11 mouse cellular contexts compared by ENCODE assay signal in the genomic region with DNA sequence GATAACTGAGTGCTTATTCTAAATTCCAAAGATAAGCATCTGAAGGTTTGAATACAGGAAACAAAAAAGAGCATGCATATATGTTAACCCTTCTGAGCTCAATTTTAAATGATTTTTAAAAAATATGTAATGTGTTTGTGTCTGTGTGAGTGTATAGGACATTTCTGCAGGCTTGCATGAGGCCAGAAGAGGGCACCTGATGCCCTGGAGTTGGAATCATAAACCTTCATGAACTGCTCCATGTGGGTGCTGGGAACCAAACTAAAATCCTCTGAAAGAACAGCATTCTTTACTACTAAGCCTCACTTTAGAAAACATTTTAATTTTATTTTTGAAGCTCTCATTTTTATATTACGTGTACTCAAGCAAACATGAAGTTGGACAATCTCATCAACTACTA. TPM values are rescaled to one million over a fixed set of nuclear protein-coding genes. Genes with fewer than 3 reads are reported as not detected.
DNase-seq lines count a peak whose midpoint lies in the region; ATAC-seq and TF ChIP-seq lines count a peak whose summit lies in the region.
"Had no signal": no experiment of that assay in that cellular context is flagged by ENCODE, and none has a peak within 500 bp of the region (broad histone marks: within the 10 kb centered on the region; RNA-seq: fewer than 3 reads in every experiment).

No protein-coding gene starts in this region.

- peak overlapping the region; percentile 27; the same call in 1 of the 2 replicates for H3K4me2 ChIP-seq in lung, embryonic 15.5 days
- H3K4me2 ChIP-seq in stomach, embryonic 16.5 days (ENCODE audit: low read depth, low read length) = peak overlapping the region; percentile 11; the same call in 1 of the 2 replicates

- 75% methylated on average over 1 of the region's 1 CpGs for WGBS in heart, adult 2 months
- WGBS in lung, embryonic 15.5 days = 94% methylated on average over 1 of the region's 1 CpGs
- 88% methylated on average over 1 of the region's 1 CpGs for WGBS in stomach, embryonic 16.5 days

- peaks cover 8% of the 10 kb centered on the region for H3K4me1 ChIP-seq in heart, adult 2 months (ENCODE audit: control insufficient read depth, insufficient read depth, low read length)
- peaks cover 15% of the 10 kb centered on the region for H3K4me1 ChIP-seq in lung, embryonic 15.5 days
- peaks cover 22% of the 10 kb centered on the region; the same call in 1 of the 2 replicates for H3K4me1 ChIP-seq in stomach, embryonic 16.5 days (ENCODE audit: control insufficient read depth, insufficient read depth, low read length)

- intact Hi-C loops in heart, adult 2 months (cut with DNase I) = loop anchor here (10.0 kb wide), 1 partner anchor 53 kb away; no protein-coding TSS in a partner anchor
- intact Hi-C loops in heart, postnatal 25 days (cut with DNase I) = no loop called here

- ATAC-seq in lung, embryonic 15.5 days (ENCODE audit: borderline replicate concordance, extremely low read depth, low FRiP score, low TSS enrichment) = no peak
- no peak for ATAC-seq in stomach, embryonic 16.5 days (ENCODE audit: insufficient read depth, low FRiP score)
- ATAC-seq in frontal cortex, adult (ENCODE audit: low TSS enrichment) = no peak
- ATAC-seq: inflammation-experienced regulatory T-cells, adult 6 months had no signal

- H3K27me3 ChIP-seq in heart, adult 2 months (ENCODE audit: control insufficient read depth, insufficient read depth, low read length) = no peaks in the 10 kb centered on the region
- H3K27me3 ChIP-seq in lung, embryonic 15.5 days = no peaks in the 10 kb centered on the region
- H3K27me3 ChIP-seq in stomach, embryonic 16.5 days (ENCODE audit: control insufficient read depth, insufficient read depth, low read length) = no peaks in the 10 kb centered on the region; the same call in 1 of the 2 replicates

- DNase-seq in heart, adult 2 months = no peak
- DNase-seq in heart, postnatal 25 days (ENCODE audit: low spot score) = no peak
- DNase-seq in lung, postnatal 36 days = no peak
- peak; percentile 39 for DNase-seq in induced T-regulatory cell, adult 2 months (ENCODE audit: low read depth)
- no peak for DNase-seq in adrenal gland, postnatal 10 days
- DNase-seq: cerebellum, adult 11 months had no signal

- H3K9me3 ChIP-seq in lung, embryonic 15.5 days = no peaks in the 10 kb centered on the region
- no peaks in the 10 kb centered on the region for H3K9me3 ChIP-seq in stomach, embryonic 16.5 days (replicated peaks; ENCODE audit: control insufficient read depth, low read length)

- no peaks in the 10 kb centered on the region for H3K79me2 ChIP-seq in heart, adult 2 months (replicated peaks; ENCODE audit: control insufficient read depth, insufficient read depth, low read length)

- no peak for TF ChIP-seq EP300 in heart, adult 2 months (IDR thresholded peaks at IDR 0.05; ENCODE audit: insufficient read depth, low read depth, low read length)

- TF ChIP-seq POLR2A in heart, adult 2 months (IDR thresholded peaks at IDR 0.05; ENCODE audit: insufficient read depth, low read depth, low read length) = 0 out of 2 replicates have a peak, but pooled peaks have one; percentile 16

- no peak overlapping the region; the same call in 1 of the 2 replicates for H3K27ac ChIP-seq in heart, adult 2 months
- no peak overlapping the region for H3K27ac ChIP-seq in lung, embryonic 15.5 days
- H3K27ac ChIP-seq in stomach, embryonic 16.5 days (ENCODE audit: low read length) = no peak overlapping the region

- peak overlapping the region; percentile 88 for H3K4me3 ChIP-seq in heart, adult 2 months
- H3K4me3 ChIP-seq in lung, embryonic 15.5 days = 0 out of 2 replicates have a peak overlapping the region, but pooled peaks have one; percentile 15
- H3K4me3 ChIP-seq in stomach, embryonic 16.5 days (replicated peaks; ENCODE audit: low read length) = no peak overlapping the region
- H3K4me3 ChIP-seq: erythroblast, embryonic 14.5 days had no signal

- no peak overlapping the region for H3K9ac ChIP-seq in heart, adult 2 months (ENCODE audit: low read depth, low read length)
- H3K9ac ChIP-seq in lung, embryonic 15.5 days = no peak overlapping the region
- H3K9ac ChIP-seq in stomach, embryonic 16.5 days (ENCODE audit: low read length) = no peak overlapping the region

- peak; percentile 47 for TF ChIP-seq CTCF in heart, adult 2 months (IDR thresholded peaks at IDR 0.05)

- peaks cover 41% of the 10 kb centered on the region for H3K36me3 ChIP-seq in heart, adult 2 months (ENCODE audit: control insufficient read depth, insufficient read depth, low read length)
- H3K36me3 ChIP-seq in lung, embryonic 15.5 days = peaks cover 47% of the 10 kb centered on the region
- H3K36me3 ChIP-seq in stomach, embryonic 16.5 days (ENCODE audit: control insufficient read depth, insufficient read depth, low read length) = peaks cover 26% of the 10 kb centered on the region

RNA-seq across cellular contexts. Expression of a gene that starts 3.7 kb away (rescaled TPM):
- total RNA-seq in heart, adult 2 months (2021) = 100 to 1,000 TPM; 264 to 265 TPM
- 408 and 528 TPM in 2 replicates for polyA plus RNA-seq in heart, adult 2 months (2012; rRNA removed)
- total RNA-seq in heart, postnatal 25 days (2021) = 100 to 1,000 TPM; 334 to 431 TPM
- 856 and 870 TPM in 2 replicates for polyA plus RNA-seq in lung, embryonic 15.5 days (2015; fragmentation: Nextera tagmentation; extraction: Ambion mirVana)
- 472 and 493 TPM in 2 replicates for polyA plus RNA-seq in stomach, embryonic 16.5 days (2015; fragmentation: Nextera tagmentation; extraction: Ambion mirVana)
- 100 to 1,000 TPM; 595 to 607 TPM for total RNA-seq in adrenal gland, postnatal 10 days (2021)

RNA-seq across cellular contexts. Expression of a gene that starts 32.9 kb away (rescaled TPM):
- total RNA-seq in heart, adult 2 months (2021) = 1 to 10 TPM; 5.2 to 7.0 TPM
- polyA plus RNA-seq in heart, adult 2 months (2012; rRNA removed) = 3.3 and 7.8 TPM in 2 replicates
- 1 to 10 TPM; 6.8 to 8.6 TPM for total RNA-seq in heart, postnatal 25 days (2021)
- polyA plus RNA-seq in lung, embryonic 15.5 days (2015; fragmentation: Nextera tagmentation; extraction: Ambion mirVana) = 16.0 and 16.2 TPM in 2 replicates
- polyA plus RNA-seq in stomach, embryonic 16.5 days (2015; fragmentation: Nextera tagmentation; extraction: Ambion mirVana) = 8.0 and 8.4 TPM in 2 replicates
- 1 to 10 TPM; 5.7 to 9.6 TPM for total RNA-seq in adrenal gland, postnatal 10 days (2021)
